Mouse (Mus musculus): ENCODE measurements around the gene Hlcs. TPM values are rescaled to one million over a fixed set of nuclear protein-coding genes. Genes with fewer than 3 reads are reported as not detected.
A peak's percentile ranks its signal among the peaks of the same experiment; 100 is the strongest.

Hlcs gene
- polyA plus RNA-seq, 1 experiment from 2014 or later, result 7.4 TPM

GRCm38 (mm10) chr16:94326008-94326407 is 12.6 kb upstream of the Hlcs start:
- Histone ChIP-seq H3K9me3 (replicated peaks) (no peaks in the 10 kb centered on the region), H3K4me1 (replicated peaks) (peaks cover 17% of the 10 kb centered on the region), H3K36me3 (no peaks in the 10 kb centered on the region), H3K9ac (no peak overlapping the region), H3K27me3 (0 out of 2 replicates have a peak, but pooled peaks cover 2% of the 10 kb centered on the region), H3K4me3 (no peak overlapping the region), H3K27ac (no peak overlapping the region), H3K4me2 (no peak overlapping the region)
- no peak for ATAC-seq (replicated peaks; ENCODE audit: insufficient number of reproducible peaks, insufficient read depth, low FRiP score, low read depth)
- WGBS, result 78% methylated on average over 3 of the region's 3 CpGs

DNA sequence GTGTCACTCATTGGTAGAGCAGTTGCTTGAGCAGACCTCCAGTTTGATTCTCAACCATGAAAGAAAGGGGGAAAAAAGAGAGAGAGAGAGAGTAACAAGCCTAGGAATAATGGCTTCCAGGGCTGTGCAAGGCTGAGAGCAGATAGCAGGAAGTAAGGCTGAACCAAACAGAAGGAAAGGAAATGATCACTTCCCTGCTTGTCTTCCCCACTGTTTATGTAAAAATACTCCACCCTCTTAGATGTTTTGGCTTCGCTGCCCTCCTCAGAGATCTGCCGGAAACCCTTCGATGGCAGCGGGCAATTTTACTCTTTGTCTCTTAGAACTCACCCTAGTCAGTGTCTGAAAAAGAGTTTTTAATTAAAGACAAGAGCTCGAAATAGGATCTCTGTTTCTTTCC is 10.3 kb upstream of the Hlcs start:
- Histone ChIP-seq H3K27ac (peak overlapping the region; percentile 31; the same call in 1 of the 2 replicates), H3K9me3 (replicated peaks) (no peaks in the 10 kb centered on the region), H3K4me2 (no peak overlapping the region), H3K9ac (no peak overlapping the region), H3K27me3 (no peaks in the 10 kb centered on the region), H3K4me3 (no peak overlapping the region), H3K4me1 (replicated peaks) (peaks cover 10% of the 10 kb centered on the region), H3K36me3 (no peaks in the 10 kb centered on the region)
- ATAC-seq (replicated peaks; ENCODE audit: insufficient number of reproducible peaks, insufficient read depth, low FRiP score, low read depth), result no peak
- WGBS, result 47% methylated on average over 5 of the region's 5 CpGs

DNA sequence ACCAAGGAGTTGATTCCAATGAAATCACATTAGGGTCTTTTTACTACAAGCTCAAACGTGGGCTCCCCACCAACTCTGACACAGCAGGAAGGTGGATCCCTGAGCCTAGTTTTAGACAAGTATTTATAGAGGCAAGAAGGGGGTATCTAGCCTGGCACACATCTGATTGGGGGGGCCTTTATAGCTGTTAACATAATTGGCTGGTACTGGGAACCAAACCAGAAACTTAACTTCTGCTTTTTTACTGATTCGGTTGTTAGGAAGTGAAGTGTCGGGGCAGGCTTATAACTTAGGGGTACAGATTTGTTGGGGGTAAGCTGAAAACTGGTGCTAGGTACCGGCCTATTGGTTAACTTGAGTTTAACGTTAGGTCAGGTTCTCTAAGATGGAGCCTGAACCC is 6.9 kb upstream of the Hlcs start:
- H3K4me2 ChIP-seq, result no peak overlapping the region
- no peak overlapping the region for H3K9ac ChIP-seq
- no peak for ATAC-seq (replicated peaks; ENCODE audit: insufficient number of reproducible peaks, insufficient read depth, low FRiP score, low read depth)
- H3K4me3 ChIP-seq, result no peak overlapping the region
- 71% methylated on average over 5 of the region's 5 CpGs for WGBS
- no peaks in the 10 kb centered on the region for H3K36me3 ChIP-seq
- H3K27ac ChIP-seq, result no peak overlapping the region
- H3K9me3 ChIP-seq (replicated peaks), result no peaks in the 10 kb centered on the region
- H3K4me1 ChIP-seq (replicated peaks), result no peaks in the 10 kb centered on the region
- no peaks in the 10 kb centered on the region for H3K27me3 ChIP-seq

DNA sequence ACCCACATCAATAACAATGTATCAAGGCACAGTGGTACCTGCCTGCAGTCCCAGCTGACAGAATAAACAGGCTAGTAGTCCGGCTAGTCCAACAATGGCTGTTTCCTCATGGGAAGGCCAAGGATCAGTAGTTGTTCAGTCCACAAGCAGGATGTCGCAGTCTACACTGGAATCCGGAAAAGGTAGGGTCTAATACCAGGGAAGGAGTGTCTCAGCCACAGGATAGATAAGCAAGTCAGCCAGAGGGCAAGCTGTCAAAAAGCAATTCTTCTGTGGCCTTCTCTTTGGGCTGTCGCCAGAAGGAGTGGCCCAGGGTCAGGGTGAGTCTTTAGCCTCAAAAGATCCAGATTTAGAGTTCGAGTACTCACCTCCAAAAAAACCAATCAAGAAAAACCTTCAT is 4.4 kb upstream of the Hlcs start:
- H3K36me3 ChIP-seq, result no peaks in the 10 kb centered on the region
- WGBS, result 66% methylated on average over 5 of the region's 5 CpGs
- H3K9ac ChIP-seq, result no peak overlapping the region
- no peaks in the 10 kb centered on the region for H3K9me3 ChIP-seq (replicated peaks)
- no peak for ATAC-seq (replicated peaks; ENCODE audit: insufficient number of reproducible peaks, insufficient read depth, low FRiP score, low read depth)
- H3K27me3 ChIP-seq, result no peaks in the 10 kb centered on the region
- H3K4me2 ChIP-seq, result no peak overlapping the region
- H3K4me1 ChIP-seq (replicated peaks), result peaks cover 5% of the 10 kb centered on the region; the same call in 1 of the 2 replicates
- no peak overlapping the region for H3K4me3 ChIP-seq
- no peak overlapping the region for H3K27ac ChIP-seq

- WGBS, result 52% methylated on average over 1 of the region's 1 CpGs
- Histone ChIP-seq H3K27ac (no peak overlapping the region), H3K27me3 (no peaks in the 10 kb centered on the region), H3K4me2 (no peak overlapping the region), H3K9ac (no peak overlapping the region), H3K4me1 (replicated peaks) (peaks cover 8% of the 10 kb centered on the region), H3K36me3 (no peaks in the 10 kb centered on the region), H3K9me3 (replicated peaks) (no peaks in the 10 kb centered on the region), H3K4me3 (no peak overlapping the region)
- ATAC-seq (replicated peaks; ENCODE audit: insufficient number of reproducible peaks, insufficient read depth, low FRiP score, low read depth), result no peak
Measured at GRCm38 (mm10) chr16:94315215-94315614, 1.8 kb upstream of the Hlcs start.

DNA sequence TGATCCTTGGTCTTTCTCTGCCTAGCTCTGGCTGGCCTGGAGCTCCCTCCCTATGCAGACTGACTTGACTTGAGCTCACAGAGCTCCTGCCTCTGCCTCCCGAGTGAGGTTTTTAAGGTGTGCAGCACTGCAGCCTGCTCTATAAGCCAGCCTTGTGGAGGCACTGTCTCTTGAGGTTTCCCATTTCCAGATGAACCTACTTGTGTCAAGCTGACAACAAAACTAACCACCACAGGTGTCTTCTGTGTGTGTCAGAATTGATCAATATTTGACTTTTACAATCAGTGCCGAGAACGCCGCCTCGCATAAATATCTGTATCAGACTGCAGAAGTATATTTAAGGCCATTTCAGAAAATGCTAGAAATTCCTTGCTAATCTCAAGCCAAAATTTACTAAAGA is 1.3 kb upstream of the Hlcs start:
- 90% methylated on average over 5 of the region's 5 CpGs for WGBS

DNA sequence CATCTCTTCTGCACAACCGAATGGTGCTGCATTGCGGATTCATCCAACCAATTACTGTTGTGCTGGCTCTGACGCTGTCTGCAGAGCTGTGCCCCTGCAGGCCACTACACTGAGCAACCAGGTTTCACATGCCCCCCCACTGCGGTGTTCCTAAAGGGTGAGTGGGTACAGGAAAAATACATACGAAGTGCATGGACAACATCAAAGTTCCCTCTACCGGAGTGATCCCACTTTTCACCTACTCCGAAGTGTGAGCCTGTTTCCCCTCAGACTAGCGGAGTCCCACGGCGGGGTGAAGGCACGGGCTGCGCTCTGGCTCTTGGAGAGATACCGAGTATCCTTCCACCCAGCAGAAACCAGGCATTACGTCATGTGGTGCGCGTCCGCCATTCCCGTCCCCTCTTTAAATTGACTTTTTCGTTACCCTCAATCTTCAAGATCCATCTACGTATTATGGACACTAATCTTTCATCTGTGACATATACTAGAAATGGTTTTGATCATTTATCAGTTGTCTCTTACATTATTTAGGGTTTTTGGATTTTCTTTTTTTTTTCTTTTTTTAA is 625 bp downstream of the Hlcs start:
- H3K9me3 ChIP-seq (replicated peaks), result no peaks in the 10 kb centered on the region
- peak overlapping the region; percentile 92 for H3K4me2 ChIP-seq
- peak overlapping the region; percentile 100 for H3K27ac ChIP-seq
- H3K4me1 ChIP-seq (replicated peaks), result peaks cover 8% of the 10 kb centered on the region
- no peaks in the 10 kb centered on the region for H3K27me3 ChIP-seq
- WGBS, result under 1% methylated on average over 20 of the region's 20 CpGs
- no peaks in the 10 kb centered on the region for H3K36me3 ChIP-seq
- ATAC-seq (replicated peaks; ENCODE audit: insufficient number of reproducible peaks, insufficient read depth, low FRiP score, low read depth), result peak; percentile 89
- H3K4me3 ChIP-seq, result peak overlapping the region; percentile 89
- H3K9ac ChIP-seq, result peak overlapping the region; percentile 93

More for the DNA sequence above, 1.3 kb upstream of the Hlcs start:
- Histone ChIP-seq H3K36me3 (no peaks in the 10 kb centered on the region), H3K27me3 (no peaks in the 10 kb centered on the region), H3K9ac (no peak overlapping the region), H3K27ac (no peak overlapping the region), H3K4me2 (no peak overlapping the region), H3K9me3 (replicated peaks) (no peaks in the 10 kb centered on the region), H3K4me1 (replicated peaks) (peaks cover 8% of the 10 kb centered on the region), H3K4me3 (no peak overlapping the region)
- no peak for ATAC-seq (replicated peaks; ENCODE audit: insufficient number of reproducible peaks, insufficient read depth, low FRiP score, low read depth)

GRCm38 (mm10) chr16:94311931-94312330 is 1.4 kb downstream of the Hlcs start:
- Histone ChIP-seq H3K4me2 (peak overlapping the region; percentile 92), H3K9ac (no peak overlapping the region; the same call in 1 of the 2 replicates), H3K9me3 (replicated peaks) (no peaks in the 10 kb centered on the region), H3K36me3 (no peaks in the 10 kb centered on the region), H3K27ac (peak overlapping the region; percentile 100; the same call in 1 of the 2 replicates), H3K27me3 (no peaks in the 10 kb centered on the region), H3K4me3 (0 out of 2 replicates have a peak overlapping the region, but pooled peaks have one; percentile 89), H3K4me1 (replicated peaks) (peaks cover 8% of the 10 kb centered on the region)
- ATAC-seq (replicated peaks; ENCODE audit: insufficient number of reproducible peaks, insufficient read depth, low FRiP score, low read depth), result no peak
- 72% methylated on average over 4 of the region's 4 CpGs for WGBS

DNA sequence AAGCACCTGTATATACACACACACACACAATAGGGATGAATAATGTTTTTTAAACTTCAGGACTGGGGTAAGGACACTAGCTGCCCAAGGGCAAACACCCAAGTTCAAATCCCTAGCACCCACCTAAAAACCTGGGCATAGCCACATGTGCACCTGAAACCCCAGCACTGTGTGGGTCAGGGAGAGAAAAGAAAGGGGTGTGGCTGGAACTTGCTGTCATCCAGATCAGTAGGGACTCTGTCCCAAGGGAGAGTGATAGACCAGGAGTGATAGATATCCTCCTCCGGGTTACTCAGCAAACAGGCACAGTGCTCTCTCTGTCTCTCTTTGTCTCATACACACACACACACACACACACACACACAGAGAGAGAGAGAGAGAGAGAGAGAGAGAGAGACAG is 2.0 kb downstream of the Hlcs start:
- Histone ChIP-seq H3K27me3 (no peaks in the 10 kb centered on the region), H3K27ac (no peak overlapping the region), H3K36me3 (no peaks in the 10 kb centered on the region), H3K9me3 (replicated peaks) (no peaks in the 10 kb centered on the region), H3K4me2 (no peak overlapping the region), H3K4me1 (replicated peaks) (peaks cover 8% of the 10 kb centered on the region), H3K9ac (no peak overlapping the region), H3K4me3 (no peak overlapping the region)
- WGBS, result 42% methylated on average over 1 of the region's 1 CpGs
- no peak for ATAC-seq (replicated peaks; ENCODE audit: insufficient number of reproducible peaks, insufficient read depth, low FRiP score, low read depth)

DNA sequence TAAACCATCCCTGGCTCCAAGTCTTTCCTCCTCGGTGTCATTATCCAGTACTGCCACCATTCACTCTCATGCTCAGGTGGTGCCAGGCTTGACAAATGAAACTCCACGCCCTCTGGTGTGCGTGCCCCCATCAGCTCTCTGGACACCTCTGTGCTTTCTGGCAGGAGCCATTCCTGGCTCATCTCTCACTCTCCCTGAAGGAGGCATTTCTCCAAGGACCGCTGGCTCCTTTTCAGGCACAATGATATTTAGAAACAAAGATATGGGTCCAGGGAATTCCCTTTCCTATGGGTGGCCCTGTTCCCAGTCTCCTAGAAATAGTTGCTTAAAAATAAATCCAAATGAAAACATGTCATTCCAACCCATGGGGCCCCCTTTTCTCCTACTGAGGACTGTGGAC is 4.3 kb downstream of the Hlcs start:
- Histone ChIP-seq H3K36me3 (no peaks in the 10 kb centered on the region), H3K4me1 (replicated peaks) (peaks cover 8% of the 10 kb centered on the region), H3K27me3 (no peaks in the 10 kb centered on the region), H3K4me2 (no peak overlapping the region), H3K27ac (no peak overlapping the region), H3K9ac (no peak overlapping the region), H3K4me3 (no peak overlapping the region), H3K9me3 (replicated peaks) (no peaks in the 10 kb centered on the region)
- WGBS, result 83% methylated on average over 4 of the region's 4 CpGs
- ATAC-seq (replicated peaks; ENCODE audit: insufficient number of reproducible peaks, insufficient read depth, low FRiP score, low read depth), result no peak

GRCm38 (mm10) chr16:94307942-94308341 is 5.4 kb downstream of the Hlcs start:
- no peak overlapping the region for H3K27ac ChIP-seq
- no peak overlapping the region for H3K4me2 ChIP-seq
- H3K36me3 ChIP-seq, result no peaks in the 10 kb centered on the region
- H3K9ac ChIP-seq, result no peak overlapping the region
- H3K27me3 ChIP-seq, result no peaks in the 10 kb centered on the region
- no peaks in the 10 kb centered on the region for H3K9me3 ChIP-seq (replicated peaks)
- no peak overlapping the region for H3K4me3 ChIP-seq
- no peak for ATAC-seq (replicated peaks; ENCODE audit: insufficient number of reproducible peaks, insufficient read depth, low FRiP score, low read depth)
- 55% methylated on average over 6 of the region's 6 CpGs for WGBS
- peaks cover 9% of the 10 kb centered on the region for H3K4me1 ChIP-seq (replicated peaks)

DNA sequence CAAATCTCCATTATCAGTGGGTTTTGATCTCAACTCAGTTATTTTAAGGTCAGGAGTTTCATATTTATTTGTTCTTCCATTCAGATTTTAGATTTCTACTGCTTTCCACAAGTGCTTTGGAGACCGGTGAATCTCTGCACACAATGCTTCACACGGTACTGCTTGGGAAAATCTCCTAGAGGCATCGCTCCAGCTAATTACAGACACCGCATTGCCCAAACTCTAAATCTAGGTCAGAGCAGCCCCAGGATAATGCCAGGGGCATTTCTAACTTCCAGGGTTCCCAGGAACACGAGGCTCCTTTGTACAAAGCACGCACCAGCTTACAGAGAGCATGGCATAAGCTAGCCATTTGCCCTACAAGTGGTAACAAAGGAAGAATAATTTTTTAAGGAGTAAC is 5.8 kb downstream of the Hlcs start:
- no peak for ATAC-seq (replicated peaks; ENCODE audit: insufficient number of reproducible peaks, insufficient read depth, low FRiP score, low read depth)
- H3K9ac ChIP-seq, result no peak overlapping the region
- no peak overlapping the region for H3K27ac ChIP-seq
- no peaks in the 10 kb centered on the region for H3K27me3 ChIP-seq
- peaks cover 12% of the 10 kb centered on the region for H3K4me1 ChIP-seq (replicated peaks)
- no peak overlapping the region for H3K4me2 ChIP-seq
- H3K36me3 ChIP-seq, result no peaks in the 10 kb centered on the region
- H3K4me3 ChIP-seq, result no peak overlapping the region
- no peaks in the 10 kb centered on the region for H3K9me3 ChIP-seq (replicated peaks)
- 69% methylated on average over 6 of the region's 6 CpGs for WGBS
